Mouse (Mus musculus): Measurements from ENCODE around the gene Ddr1.
A peak's percentile ranks its signal among the peaks of the same experiment; 100 is the strongest.

DNA sequence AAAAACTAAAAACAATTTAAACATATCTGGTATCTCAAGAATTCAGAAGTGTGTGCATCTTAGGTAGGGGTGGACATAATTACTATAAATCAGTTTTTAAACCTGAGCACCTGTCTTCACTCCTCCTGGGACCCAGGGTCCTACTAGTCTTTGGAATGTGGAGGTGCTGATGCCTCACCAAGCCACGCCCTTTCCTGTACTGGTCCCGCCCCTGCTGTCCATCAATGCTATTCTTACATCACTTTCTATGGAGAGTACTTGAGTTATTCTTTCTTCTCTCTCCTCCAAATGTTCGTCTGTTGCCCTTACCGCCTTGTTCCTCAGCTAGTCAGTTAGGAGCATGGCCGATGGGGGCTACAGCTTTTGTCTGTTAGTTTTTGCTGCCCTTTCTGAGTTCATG is 68.1 kb downstream of the Ddr1 start:
- TF ChIP-seq CTCF (IDR thresholded peaks at IDR 0.05; ENCODE audit: extremely low read depth, insufficient read depth, low read length) (no peak), POLR2A (IDR thresholded peaks at IDR 0.05; ENCODE audit: extremely low read depth, insufficient read depth, low read length) (peak; percentile 40; the same call in 1 of the 2 replicates)

Measured in cortical plate, adult 2 months (tissue).